Mouse (Mus musculus) embryonic facial prominence, embryonic 11.5 days (tissue): ENCODE results near the gene Ttc13. TPM values are rescaled to one million over a fixed set of nuclear protein-coding genes. Genes with fewer than 3 reads are reported as not detected.

ENCODE experiments used
- ATAC-seq: fragments of 200-750 bp; cut with Nextera tagmentation; replicated peaks from 2 replicates; pipeline ENCODE4 v1.8.0; 2017; ENCODE audit warnings: low read depth; ENCODE audit not compliant: insufficient number of reproducible peaks, low FRiP score, low TSS enrichment
- DNase-seq: peaks from one replicate; pipeline ENCODE4 v3.0.0-alpha.2; 2015; ENCODE audit warnings: low spot score
- H3K27ac ChIP-seq: fragments of 300-500 bp; sonication (generic); replicated peaks from 2 replicates; pipeline ENCODE4 v1.5.1; 2014; ENCODE audit warnings: mild to moderate bottlenecking, low read depth, low read length, control low read depth
- H3K27me3 ChIP-seq: fragments of 300-500 bp; sonication (generic); 2 replicates; pipeline ENCODE4 v1.6.1; 2014; ENCODE audit warnings: mild to moderate bottlenecking, low read length, moderate library complexity, mixed read lengths; ENCODE audit not compliant: control insufficient read depth, insufficient read depth
- H3K36me3 ChIP-seq: fragments of 300-500 bp; sonication (generic); replicated peaks from 2 replicates; pipeline ENCODE4 v1.6.1; 2014; ENCODE audit warnings: low read depth, mild to moderate bottlenecking, low read length, moderate library complexity, mixed read lengths; ENCODE audit not compliant: control insufficient read depth, insufficient read depth
- H3K4me1 ChIP-seq: fragments of 300-500 bp; sonication (generic); 2 replicates; pipeline ENCODE4 v1.6.1; 2014; ENCODE audit warnings: low read length, mixed read lengths; ENCODE audit not compliant: control insufficient read depth, insufficient read depth
- H3K4me2 ChIP-seq: fragments of 300-500 bp; sonication (generic); 2 replicates; pipeline ENCODE4 v1.6.1; 2014; ENCODE audit warnings: low read depth, mild to moderate bottlenecking, control low read depth, low read length, moderate library complexity
- H3K4me3 ChIP-seq: fragments of 300-500 bp; sonication (generic); 2 replicates; pipeline ENCODE4 v1.5.1; 2014; ENCODE audit warnings: low read depth, low read length, control low read depth
- H3K9ac ChIP-seq: fragments of 300-500 bp; sonication (generic); replicated peaks from 2 replicates; pipeline ENCODE4 v1.6.1; 2014; ENCODE audit warnings: mild to moderate bottlenecking, control low read depth, low read length
- H3K9me3 ChIP-seq: fragments of 300-500 bp; sonication (generic); replicated peaks from 2 replicates; pipeline ENCODE4 v1.6.1; 2016; ENCODE audit warnings: mild to moderate bottlenecking, low read length, inconsistent platforms, mixed read lengths; ENCODE audit not compliant: control insufficient read depth
- WGBS: fragments of 180-500 bp; shearing (Covaris S2); extraction: QIAGEN DNeasy Blood & Tissue Kit; methylation state at CpG from one replicate; pipeline ENCODE4 v1.1.7; 2014; 5-methylcytosine and 5-hydroxymethylcytosine counted together
- polyA plus RNA-seq: library from polyadenylated mRNA; unstranded; fragments of >200 nt; fragmentation: Nextera tagmentation; extraction: Ambion mirVana; gene quantifications from 2 replicates; pipeline ENCODE4 v1.2.1, GENCODE M21; 2014

The Ttc13 gene
- polyA plus RNA-seq, 1 experiment from 2014 or later, result 55.1 TPM

GRCm38 (mm10) chr8:124752325-124752862 is 30.6 kb upstream of the Ttc13 start:
- no peak for DNase-seq
- H3K4me1 ChIP-seq, result peaks cover 7% of the 10 kb centered on the region; the same call in 1 of the 2 replicates
- H3K4me3 ChIP-seq, result no peak overlapping the region
- no peaks in the 10 kb centered on the region for H3K9me3 ChIP-seq
- WGBS, result 31% methylated on average over 21 of the region's 21 CpGs
- H3K27ac ChIP-seq, result no peak overlapping the region
- H3K9ac ChIP-seq, result no peak overlapping the region
- no peak overlapping the region for H3K4me2 ChIP-seq
- no peak for ATAC-seq
- H3K36me3 ChIP-seq, result no peaks in the 10 kb centered on the region
- peaks cover 26% of the 10 kb centered on the region for H3K27me3 ChIP-seq

GRCm38 (mm10) chr8:124751709-124752173 is 30.0 kb upstream of the Ttc13 start, which contains the start of gene Fam89a:
Gene Fam89a (minus strand): TSS chr8:124751832.
- 1% methylated on average over 40 of the region's 41 CpGs for WGBS
- no peak within 1 kb of the TSS for H3K27ac ChIP-seq

GRCm38 (mm10) chr8:124751191-124751590 is 29.4 kb upstream of the Ttc13 start:
- peak overlapping the region; percentile 64 for H3K4me2 ChIP-seq
- H3K9ac ChIP-seq, result peak overlapping the region; percentile 56
- peak overlapping the region; percentile 46 for H3K4me3 ChIP-seq
- H3K36me3 ChIP-seq, result no peaks in the 10 kb centered on the region
- DNase-seq (peak; percentile 28), ATAC-seq (0 out of 2 replicates have a peak, but pooled peaks have one; percentile 16)
- peaks cover 26% of the 10 kb centered on the region for H3K27me3 ChIP-seq
- no peaks in the 10 kb centered on the region for H3K9me3 ChIP-seq
- H3K4me1 ChIP-seq, result peaks cover 7% of the 10 kb centered on the region; the same call in 1 of the 2 replicates
- WGBS, result under 1% methylated on average over 30 of the region's 31 CpGs
- no peak overlapping the region for H3K27ac ChIP-seq

More at GRCm38 (mm10) chr8:124751709-124752173, 30.0 kb upstream of the Ttc13 start, which contains the start of gene Fam89a:
- peak within 1 kb of the TSS; percentile 56 for H3K9ac ChIP-seq
- H3K4me3 ChIP-seq, result peak within 1 kb of the TSS; percentile 46
- DNase-seq (peak; percentile 73), ATAC-seq (peak; percentile 86)
- peak within 1 kb of the TSS; percentile 64 for H3K4me2 ChIP-seq
- H3K36me3 ChIP-seq, result no peaks in the 10 kb centered on the region
- no peaks in the 10 kb centered on the region for H3K9me3 ChIP-seq
- peaks cover 26% of the 10 kb centered on the region for H3K27me3 ChIP-seq
- peaks cover 7% of the 10 kb centered on the region; the same call in 1 of the 2 replicates for H3K4me1 ChIP-seq

GRCm38 (mm10) chr8:124746661-124747060 is 24.9 kb upstream of the Ttc13 start:
- ATAC-seq (no peak), DNase-seq (no peak)
- no peak overlapping the region for H3K9ac ChIP-seq
- no peaks in the 10 kb centered on the region for H3K36me3 ChIP-seq
- no peaks in the 10 kb centered on the region for H3K9me3 ChIP-seq
- peaks cover 7% of the 10 kb centered on the region; the same call in 1 of the 2 replicates for H3K4me1 ChIP-seq
- no peak overlapping the region for H3K4me3 ChIP-seq
- H3K27me3 ChIP-seq, result peaks cover 15% of the 10 kb centered on the region
- H3K4me2 ChIP-seq, result no peak overlapping the region
- WGBS, result 66% methylated on average over 13 of the region's 13 CpGs
- no peak overlapping the region for H3K27ac ChIP-seq

GRCm38 (mm10) chr8:124739268-124739667 is 17.5 kb upstream of the Ttc13 start:
- no peaks in the 10 kb centered on the region for H3K27me3 ChIP-seq
- no peak overlapping the region for H3K4me3 ChIP-seq
- no peaks in the 10 kb centered on the region for H3K4me1 ChIP-seq
- H3K36me3 ChIP-seq, result peaks cover under 1% of the 10 kb centered on the region; the same call in 1 of the 2 replicates
- H3K4me2 ChIP-seq, result no peak overlapping the region
- peak; percentile 44 for DNase-seq
- no peak overlapping the region for H3K27ac ChIP-seq
- no peak for ATAC-seq
- no peaks in the 10 kb centered on the region for H3K9me3 ChIP-seq
- no peak overlapping the region for H3K9ac ChIP-seq
- WGBS, result 80% methylated on average over 1 of the region's 1 CpGs

GRCm38 (mm10) chr8:124735371-124735911 is 13.7 kb upstream of the Ttc13 start:
- H3K9me3 ChIP-seq, result no peaks in the 10 kb centered on the region
- H3K4me3 ChIP-seq, result no peak overlapping the region
- ATAC-seq (no peak), DNase-seq (no peak)
- H3K9ac ChIP-seq, result no peak overlapping the region
- H3K36me3 ChIP-seq, result peaks cover 25% of the 10 kb centered on the region
- no peak overlapping the region for H3K4me2 ChIP-seq
- H3K27me3 ChIP-seq, result no peaks in the 10 kb centered on the region
- WGBS, result 66% methylated on average over 3 of the region's 3 CpGs
- H3K4me1 ChIP-seq, result no peaks in the 10 kb centered on the region
- no peak overlapping the region for H3K27ac ChIP-seq

GRCm38 (mm10) chr8:124732828-124733227 is 11.0 kb upstream of the Ttc13 start:
- no peak for DNase-seq
- Histone ChIP-seq H3K9ac (no peak overlapping the region), H3K27me3 (no peaks in the 10 kb centered on the region), H3K4me2 (no peak overlapping the region), H3K36me3 (peaks cover 28% of the 10 kb centered on the region), H3K9me3 (no peaks in the 10 kb centered on the region), H3K27ac (no peak overlapping the region), H3K4me1 (no peaks in the 10 kb centered on the region), H3K4me3 (no peak overlapping the region)
- WGBS, result 89% methylated on average over 8 of the region's 8 CpGs
- ATAC-seq, result no peak

- ATAC-seq, result no peak
- WGBS, result 92% methylated on average over 7 of the region's 7 CpGs
- DNase-seq, result no peak
Observed at GRCm38 (mm10) chr8:124724301-124724700, 2.5 kb upstream of the Ttc13 start.

More at GRCm38 (mm10) chr8:124724301-124724700, 2.5 kb upstream of the Ttc13 start:
- Histone ChIP-seq H3K27me3 (no peaks in the 10 kb centered on the region), H3K4me1 (peaks cover 4% of the 10 kb centered on the region), H3K4me3 (no peak overlapping the region), H3K9me3 (no peaks in the 10 kb centered on the region), H3K36me3 (peaks cover 2% of the 10 kb centered on the region; the same call in 1 of the 2 replicates), H3K27ac (no peak overlapping the region), H3K4me2 (no peak overlapping the region), H3K9ac (no peak overlapping the region)
